Mouse (Mus musculus) central nervous system, embryonic 14 days (tissue): ENCODE data around the gene Zfp873. TPM values are rescaled to one million over a fixed set of nuclear protein-coding genes. Genes with fewer than 3 reads are reported as not detected.

Source experiments
- polyA plus RNA-seq: library from polyadenylated mRNA; depleted of rRNA; stranded (reverse); fragments of >200 nt; gene quantifications from 2 replicates; pipeline ENCODE4 v1.2.3, GENCODE M21; 2012; rRNA removed

The Zfp873 gene
- polyA plus RNA-seq = 9.7 and 10.2 TPM in 2 replicates

GRCm38 (mm10) chr10:82047597-82048459 is at the start of gene Zfp873:
Gene Zfp873, plus strand, starts transcription at chr10:82048123.

DNA sequence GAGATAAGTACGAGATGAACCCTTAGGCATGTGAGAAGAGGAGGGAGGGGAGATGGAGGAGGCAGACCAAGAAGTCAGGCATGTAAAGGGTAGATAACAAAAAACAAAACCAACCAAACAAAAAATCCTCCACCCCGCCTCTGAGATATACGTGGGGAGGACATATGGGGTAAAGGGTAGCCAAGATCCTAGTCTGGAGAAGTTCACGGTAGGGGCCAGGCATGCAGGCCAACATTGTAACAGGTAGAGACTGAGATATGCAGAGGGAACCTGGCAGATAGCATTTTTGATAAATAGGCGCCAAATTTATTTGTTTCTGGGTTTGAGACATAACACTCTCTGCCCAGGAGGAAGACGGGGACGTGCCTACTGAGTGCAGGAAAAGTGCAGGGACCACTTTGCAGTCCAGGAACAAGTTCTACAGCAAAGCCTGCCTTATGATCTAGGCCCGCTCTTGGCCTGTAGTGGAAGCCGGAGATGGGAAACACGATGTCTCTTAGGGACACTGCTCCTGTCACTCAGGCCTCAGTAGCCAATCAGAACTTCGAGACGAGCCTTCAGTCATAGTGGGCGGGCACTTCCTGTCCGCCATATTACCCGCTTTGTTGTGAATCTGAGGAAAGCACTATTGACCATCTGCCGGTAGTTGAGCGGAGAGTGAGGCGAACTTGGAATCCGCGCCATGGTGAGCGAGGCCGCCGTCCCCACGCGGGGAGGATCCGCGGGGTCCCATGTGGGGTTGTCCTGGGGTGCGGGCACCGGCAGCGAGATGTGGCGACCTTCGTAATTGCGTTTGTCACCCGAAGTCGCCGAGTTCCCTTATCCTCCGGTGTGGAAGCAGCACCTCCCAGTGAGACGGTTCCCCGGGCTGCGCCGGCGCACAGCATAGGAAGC is 35.1 kb downstream of the Zfp873 start, which contains the start of gene BC024063:
TSS of gene BC024063 (plus strand) at position 626 of the 894 bp plus-strand sequence.

Other genes with a start within 250 kb of the Zfp873 start
- 0.52 and 0.55 TPM in 2 replicates for gene Gm4767, start 235.9 kb upstream of the Zfp873 start, polyA plus RNA-seq
- 7.6 and 8.0 TPM in 2 replicates for gene Gm32687, start 184.2 kb upstream of the Zfp873 start, polyA plus RNA-seq
- gene Zfp781, start 117.6 kb upstream of the Zfp873 start, polyA plus RNA-seq = 2.9 and 3.7 TPM in 2 replicates
- 2.9 TPM in 2 replicates for gene BC024063, start 35.2 kb downstream of the Zfp873 start, polyA plus RNA-seq
- gene AU041133, start 79.9 kb downstream of the Zfp873 start, polyA plus RNA-seq = 3.0 and 3.2 TPM in 2 replicates
- gene Zfp938, start 193.2 kb downstream of the Zfp873 start, polyA plus RNA-seq = 16.9 and 17.0 TPM in 2 replicates